Mouse (Mus musculus) forebrain, embryonic 14.5 days (tissue): ENCODE results near the gene Ube2e1. TPM values are rescaled to one million over a fixed set of nuclear protein-coding genes. Genes with fewer than 3 reads are reported as not detected.
"Not testable (repeated sequence)": the region's sequence is repeated elsewhere in the genome, so short reads cannot be mapped to it uniquely, and the experiment has no call there.

Experiments
- ATAC-seq: fragments of 200-750 bp; cut with Nextera tagmentation; 2 replicates; pipeline ENCODE4 v1.8.0; 2017; ENCODE audit warnings: mild to moderate bottlenecking, moderate library complexity
- DNase-seq: peaks from one replicate; pipeline ENCODE4 v3.0.0-alpha.2; 2015; ENCODE audit warnings: low spot score
- H3K27ac ChIP-seq: fragments of 300-500 bp; sonication (generic); 2 replicates; pipeline ENCODE4 v1.5.1; 2014; ENCODE audit warnings: low read depth, mild to moderate bottlenecking, control low read depth, low read length, moderate library complexity
- H3K27me3 ChIP-seq: fragments of 300-500 bp; sonication (generic); replicated peaks from 2 replicates; pipeline ENCODE4 v1.6.1; 2014; ENCODE audit warnings: low read length, control low read depth, mixed read lengths; ENCODE audit not compliant: control insufficient read depth, insufficient read depth
- H3K36me3 ChIP-seq: fragments of 300-500 bp; sonication (generic); 2 replicates; pipeline ENCODE4 v1.6.1; 2014; ENCODE audit warnings: low read length, control low read depth; ENCODE audit not compliant: control insufficient read depth, insufficient read depth
- H3K4me1 ChIP-seq: fragments of 300-500 bp; sonication (generic); 2 replicates; pipeline ENCODE4 v1.6.1; 2014; ENCODE audit warnings: antibody characterized with exemption, low read length, control low read depth; ENCODE audit not compliant: control insufficient read depth, insufficient read depth
- H3K4me2 ChIP-seq: fragments of 300-500 bp; sonication (generic); 2 replicates; pipeline ENCODE4 v1.6.1; 2014; ENCODE audit warnings: mild to moderate bottlenecking, control low read depth, low read length
- H3K4me3 ChIP-seq: fragments of 300-500 bp; sonication (generic); 2 replicates; pipeline ENCODE4 v1.5.1; 2014; ENCODE audit warnings: low read depth, low read length, control low read depth
- H3K9ac ChIP-seq: fragments of 300-500 bp; sonication (generic); 2 replicates; pipeline ENCODE4 v1.6.1; 2014; ENCODE audit warnings: mild to moderate bottlenecking, low read length, control low read depth, moderate library complexity
- H3K9me3 ChIP-seq: fragments of 300-500 bp; sonication (generic); replicated peaks from 2 replicates; pipeline ENCODE4 v1.6.1; 2016; ENCODE audit warnings: low read length, control low read depth, mixed read lengths; ENCODE audit not compliant: control insufficient read depth
- WGBS: fragments of 180-500 bp; shearing (Covaris S2); extraction: QIAGEN DNeasy Blood & Tissue Kit; methylation state at CpG from one replicate; pipeline ENCODE4 v1.1.7; 2014; 5-methylcytosine and 5-hydroxymethylcytosine counted together
- polyA plus RNA-seq: library from polyadenylated mRNA; unstranded; fragments of >200 nt; fragmentation: Nextera tagmentation; extraction: Ambion mirVana; gene quantifications from 2 replicates; pipeline ENCODE4 v1.2.1, GENCODE M21; 2014

Ube2e1 gene
- polyA plus RNA-seq, 1 experiment from 2014 or later: 78.0 TPM

DNA sequence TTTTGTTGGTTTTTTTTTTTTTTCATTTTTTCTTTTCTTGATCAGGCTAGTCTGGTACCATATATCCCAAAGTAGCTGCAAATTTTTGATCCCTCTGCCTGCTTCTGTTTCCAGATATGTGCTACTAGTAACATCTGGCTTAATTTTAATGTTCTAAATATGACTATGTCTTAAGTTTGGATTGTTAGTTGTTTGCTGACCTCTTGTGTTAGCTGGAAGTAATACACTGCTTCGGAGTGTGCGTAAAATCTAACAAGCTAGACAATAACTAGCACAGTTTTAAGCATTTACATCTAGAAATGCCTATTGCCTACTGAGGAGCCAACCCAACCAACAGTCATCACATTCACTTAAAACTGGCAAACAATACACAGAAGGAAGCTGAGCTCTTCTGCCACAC lies 47.1 kb downstream of the Ube2e1 start:
- peak; percentile 23; the same call in 1 of the 2 replicates for ATAC-seq
- DNase-seq: peak; percentile 45
- H3K9ac ChIP-seq: no peak overlapping the region

DNA sequence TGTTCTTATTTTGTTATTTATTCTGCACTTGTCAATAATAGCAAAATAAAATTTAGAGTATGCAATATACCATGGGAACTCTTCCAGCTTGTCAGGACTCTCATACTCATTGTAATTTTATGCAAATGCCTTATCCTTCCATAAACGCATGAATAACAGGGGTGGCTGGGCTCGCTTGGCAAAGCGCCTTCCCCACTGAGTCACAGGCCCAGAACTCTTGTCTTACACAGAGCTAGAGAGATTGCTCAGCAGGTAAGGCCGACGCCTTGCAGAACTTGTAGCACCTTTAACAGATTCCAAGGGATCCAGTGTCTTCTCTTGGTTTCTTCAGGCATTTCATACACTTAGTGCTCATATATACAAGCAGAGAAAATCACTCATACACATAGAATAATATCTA lies 51.3 kb downstream of the Ube2e1 start:
- H3K4me2 ChIP-seq: no peak overlapping the region
- no peak overlapping the region for H3K27ac ChIP-seq
- H3K27me3 ChIP-seq: no peaks in the 10 kb centered on the region
- ATAC-seq (no peak), DNase-seq (no peak)
- no peak overlapping the region for H3K4me3 ChIP-seq
- H3K36me3 ChIP-seq: peaks cover 37% of the 10 kb centered on the region
- H3K9ac ChIP-seq: no peak overlapping the region
- H3K9me3 ChIP-seq: no peaks in the 10 kb centered on the region
- H3K4me1 ChIP-seq: no peaks in the 10 kb centered on the region
- WGBS: 73% methylated on average over 5 of the region's 5 CpGs

More for the DNA sequence above, 47.1 kb downstream of the Ube2e1 start:
- H3K4me3 ChIP-seq: no peak overlapping the region
- H3K36me3 ChIP-seq: peaks cover 16% of the 10 kb centered on the region
- H3K9me3 ChIP-seq: no peaks in the 10 kb centered on the region
- H3K4me1 ChIP-seq: no peaks in the 10 kb centered on the region
- WGBS: 82% methylated on average over 2 of the region's 2 CpGs
- no peak overlapping the region for H3K4me2 ChIP-seq
- no peak overlapping the region for H3K27ac ChIP-seq
- H3K27me3 ChIP-seq: no peaks in the 10 kb centered on the region

DNA sequence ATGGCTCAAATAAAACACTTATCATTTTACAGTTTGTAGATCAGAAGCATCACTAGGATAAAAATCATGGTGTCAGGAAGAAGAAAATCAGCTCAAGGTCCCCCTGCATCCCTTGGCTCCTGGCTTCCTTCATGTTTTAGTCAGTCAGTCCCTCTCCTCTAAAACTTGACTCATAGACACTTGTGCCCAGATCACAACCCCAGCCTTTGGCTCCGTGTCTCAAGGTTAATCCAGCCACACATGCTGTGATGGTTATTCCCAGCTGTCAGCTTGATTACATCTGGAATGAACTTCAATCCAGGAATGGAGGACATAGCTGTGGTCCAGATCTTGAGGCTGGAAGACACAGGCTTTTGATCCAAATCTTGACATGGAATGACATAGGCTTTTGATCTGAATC lies 57.1 kb downstream of the Ube2e1 start:
- Histone ChIP-seq H3K27ac (no peak overlapping the region), H3K4me3 (no peak overlapping the region)
- ATAC-seq: no peak

GRCm38 (mm10) chr14:18271666-18272065 lies 60.0 kb downstream of the Ube2e1 start:
- H3K4me3 ChIP-seq: peak overlapping the region; percentile 87
- H3K36me3 ChIP-seq: peaks cover 19% of the 10 kb centered on the region
- peak overlapping the region; percentile 67 for H3K4me2 ChIP-seq
- H3K4me1 ChIP-seq: peaks cover 14% of the 10 kb centered on the region; the same call in 1 of the 2 replicates
- H3K9ac ChIP-seq: peak overlapping the region; percentile 80
- 9% methylated on average over 7 of the region's 7 CpGs for WGBS
- DNase-seq (peak; percentile 20), ATAC-seq (no peak)
- no peak overlapping the region for H3K27ac ChIP-seq
- H3K27me3 ChIP-seq: no peaks in the 10 kb centered on the region
- H3K9me3 ChIP-seq: no peaks in the 10 kb centered on the region

More for the DNA sequence above, 57.1 kb downstream of the Ube2e1 start:
- Histone ChIP-seq H3K4me2 (no peak overlapping the region), H3K9me3 (no peaks in the 10 kb centered on the region), H3K9ac (no peak overlapping the region), H3K36me3 (peaks cover 21% of the 10 kb centered on the region), H3K4me1 (peaks cover 6% of the 10 kb centered on the region; the same call in 1 of the 2 replicates), H3K27me3 (no peaks in the 10 kb centered on the region)
- no peak for DNase-seq
- 77% methylated on average over 1 of the region's 1 CpGs for WGBS

- Histone ChIP-seq H3K9me3 (no peaks in the 10 kb centered on the region), H3K36me3 (peaks cover 21% of the 10 kb centered on the region)
- under 1% methylated on average over 76 of the region's 78 CpGs for WGBS
These were observed 60.9 kb downstream of the Ube2e1 start, which contains the start of the genes Nkiras1 and Rpl15 for GRCm38 (mm10) chr14:18270529-18271441. Nkiras1 (plus strand) TSS chr14:18271136. Rpl15 (minus strand) TSS chr14:18271391.

GRCm38 (mm10) chr14:18269947-18270528 lies 61.6 kb downstream of the Ube2e1 start:
- peak overlapping the region; percentile 80; the same call in 1 of the 2 replicates for H3K27ac ChIP-seq
- peak; percentile 4; the same call in 1 of the 2 replicates for ATAC-seq
- H3K27me3 ChIP-seq, H3K9me3 ChIP-seq: not testable (repeated sequence)
- DNase-seq: peak; percentile 13
- H3K4me2 ChIP-seq: peak overlapping the region; percentile 55
- H3K36me3 ChIP-seq: peaks cover 21% of the 10 kb centered on the region
- WGBS: under 1% methylated on average over 19 of the region's 24 CpGs
- peak overlapping the region; percentile 99 for H3K9ac ChIP-seq
- H3K4me3 ChIP-seq: peak overlapping the region; percentile 87
- peaks cover 14% of the 10 kb centered on the region; the same call in 1 of the 2 replicates for H3K4me1 ChIP-seq

More at GRCm38 (mm10) chr14:18270529-18271441, 60.9 kb downstream of the Ube2e1 start, which contains the start of the genes Nkiras1 and Rpl15:
- peak within 1 kb of the TSS; percentile 99 for H3K9ac ChIP-seq
- DNase-seq (peak; percentile 99), ATAC-seq (peak; percentile 99)
- peak within 1 kb of the TSS; percentile 80 for H3K27ac ChIP-seq
- H3K4me3 ChIP-seq: peak within 1 kb of the TSS; percentile 87
- H3K27me3 ChIP-seq: no peaks in the 10 kb centered on the region
- peaks cover 14% of the 10 kb centered on the region; the same call in 1 of the 2 replicates for H3K4me1 ChIP-seq
- H3K4me2 ChIP-seq: peak within 1 kb of the TSS; percentile 67

- DNase-seq (peak; percentile 90), ATAC-seq (peak; percentile 92)
- H3K9ac ChIP-seq: no peak overlapping the region; the same call in 1 of the 2 replicates
- 4% methylated on average over 4 of the region's 4 CpGs for WGBS
- peak overlapping the region; percentile 36; the same call in 1 of the 2 replicates for H3K27ac ChIP-seq
- no peaks in the 10 kb centered on the region for H3K9me3 ChIP-seq
- H3K4me1 ChIP-seq: peaks cover 6% of the 10 kb centered on the region; the same call in 1 of the 2 replicates
- no peaks in the 10 kb centered on the region for H3K27me3 ChIP-seq
- H3K36me3 ChIP-seq: peaks cover 22% of the 10 kb centered on the region
- H3K4me2 ChIP-seq: no peak overlapping the region
- H3K4me3 ChIP-seq: no peak overlapping the region
These were observed 68.2 kb downstream of the Ube2e1 start for GRCm38 (mm10) chr14:18263427-18263826.

DNA sequence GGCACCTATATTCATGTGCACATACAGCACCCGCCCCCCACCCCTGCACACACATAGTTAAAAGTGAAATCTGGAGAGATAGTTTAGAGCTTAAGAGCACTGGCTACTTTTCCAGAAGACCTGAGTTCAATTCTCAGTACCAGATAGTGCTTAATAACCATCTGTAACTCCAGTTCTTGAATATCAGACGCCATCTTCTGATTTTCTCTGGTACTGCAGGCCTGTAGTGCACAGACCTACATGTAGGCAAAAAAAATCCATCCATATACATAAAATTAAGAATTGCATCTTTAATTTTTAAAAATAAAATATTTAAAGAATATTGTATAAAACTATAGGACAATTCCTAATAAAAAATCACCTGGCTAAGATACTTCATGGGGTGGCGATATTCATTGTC lies 70.5 kb downstream of the Ube2e1 start:
- DNase-seq (no peak), ATAC-seq (no peak)
- H3K4me2 ChIP-seq: no peak overlapping the region
- H3K4me1 ChIP-seq: peaks cover 3% of the 10 kb centered on the region; the same call in 1 of the 2 replicates
- H3K27ac ChIP-seq: no peak overlapping the region
- H3K9ac ChIP-seq: no peak overlapping the region
- WGBS: 91% methylated on average over 3 of the region's 3 CpGs
- no peaks in the 10 kb centered on the region for H3K27me3 ChIP-seq
- H3K9me3 ChIP-seq: no peaks in the 10 kb centered on the region
- H3K4me3 ChIP-seq: no peak overlapping the region
- H3K36me3 ChIP-seq: 0 out of 2 replicates have a peak, but pooled peaks cover 4% of the 10 kb centered on the region
